Mouse (Mus musculus) thymus, adult 2 months (tissue): ENCODE results near the gene Galnt10. TPM values are rescaled to one million over a fixed set of nuclear protein-coding genes. Genes with fewer than 3 reads are reported as not detected.

ENCODE experiments used
- DNase-seq: peaks from one replicate; pipeline ENCODE4 v3.0.0; 2021
- H3K27ac ChIP-seq: fragments of 200-500 bp; 2 replicates; pipeline ENCODE4 v1.5.1; 2012; ENCODE audit warnings: low read length, control low read depth; ENCODE audit not compliant: control insufficient read depth, insufficient read depth
- H3K27me3 ChIP-seq: fragments of 200-500 bp; 2 replicates; pipeline ENCODE4 v1.6.1; 2012; ENCODE audit warnings: mild to moderate bottlenecking, low read length, moderate library complexity, mixed read lengths; ENCODE audit not compliant: control insufficient read depth, insufficient read depth
- H3K36me3 ChIP-seq: fragments of 200-500 bp; 2 replicates; pipeline ENCODE4 v1.6.1; 2012; ENCODE audit warnings: mild to moderate bottlenecking, low read length, moderate library complexity; ENCODE audit not compliant: control insufficient read depth, insufficient read depth
- H3K4me1 ChIP-seq: fragments of 200-500 bp; replicated peaks from 2 replicates; pipeline ENCODE4 v1.6.1; 2012; ENCODE audit warnings: low read length; ENCODE audit not compliant: control insufficient read depth, insufficient read depth
- H3K4me3 ChIP-seq: fragments of 200-500 bp; 2 replicates; pipeline ENCODE4 v1.5.1; 2012; ENCODE audit warnings: mild to moderate bottlenecking, low read length, control low read depth, moderate library complexity; ENCODE audit not compliant: control insufficient read depth, insufficient read depth
- CTCF ChIP-seq: fragments of 200-500 bp; IDR thresholded peaks from 2 replicates; pipeline ENCODE4 v1.5.1; 2012; ENCODE audit warnings: mild to moderate bottlenecking, control low read depth, low read length, moderate library complexity, borderline replicate concordance; ENCODE audit not compliant: control insufficient read depth, poor library complexity, insufficient read depth; ENCODE audit errors: extremely low read depth
- POLR2A ChIP-seq: fragments of 200-500 bp; IDR thresholded peaks from 2 replicates; pipeline ENCODE4 v1.6.1; 2012; ENCODE audit warnings: mild to moderate bottlenecking, low read length, control low read depth, moderate library complexity; ENCODE audit not compliant: control insufficient read depth, poor library complexity, insufficient read depth; ENCODE audit errors: extremely low read depth
- WGBS: fragments of 180-500 bp; shearing (Covaris S2); methylation state at CpG from one replicate; pipeline ENCODE4 v1.1.7; 2018; 5-methylcytosine and 5-hydroxymethylcytosine counted together
- polyA plus RNA-seq: library from polyadenylated mRNA; depleted of rRNA; stranded (reverse); fragments of >200 nt; gene quantifications from 2 replicates; pipeline ENCODE4 v1.2.3, GENCODE M21; 2012

Galnt10 gene
- polyA plus RNA-seq, 1 experiment, result 28.0 TPM

DNA sequence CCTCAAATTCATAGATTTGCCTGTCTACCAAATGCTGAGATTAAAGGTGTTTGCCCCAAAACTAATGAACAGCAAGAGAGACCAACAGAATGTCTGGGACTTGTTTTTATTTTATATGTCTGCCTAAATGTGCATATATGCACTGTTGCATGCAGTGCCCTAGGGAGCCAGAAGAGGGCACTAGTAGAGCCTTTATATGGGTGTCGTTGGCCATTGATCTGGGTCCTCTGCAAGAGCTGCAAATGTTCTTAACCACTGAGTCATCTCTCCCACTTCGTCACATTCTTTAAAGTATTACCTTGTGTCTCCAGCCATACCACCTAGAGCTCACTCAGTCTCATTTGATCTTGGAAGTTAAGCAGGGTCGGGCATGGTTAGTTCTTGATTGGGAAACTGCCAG, 118.9 kb downstream of the Galnt10 start:
- Histone ChIP-seq H3K27ac (no peak overlapping the region), H3K4me1 (no peaks in the 10 kb centered on the region), H3K36me3 (peaks cover 11% of the 10 kb centered on the region), H3K4me3 (no peak overlapping the region), H3K27me3 (no peaks in the 10 kb centered on the region)
- no peak for TF ChIP-seq POLR2A
- no peak for TF ChIP-seq CTCF
- 98% methylated on average over 3 of the region's 3 CpGs for WGBS
- no peak for DNase-seq

DNA sequence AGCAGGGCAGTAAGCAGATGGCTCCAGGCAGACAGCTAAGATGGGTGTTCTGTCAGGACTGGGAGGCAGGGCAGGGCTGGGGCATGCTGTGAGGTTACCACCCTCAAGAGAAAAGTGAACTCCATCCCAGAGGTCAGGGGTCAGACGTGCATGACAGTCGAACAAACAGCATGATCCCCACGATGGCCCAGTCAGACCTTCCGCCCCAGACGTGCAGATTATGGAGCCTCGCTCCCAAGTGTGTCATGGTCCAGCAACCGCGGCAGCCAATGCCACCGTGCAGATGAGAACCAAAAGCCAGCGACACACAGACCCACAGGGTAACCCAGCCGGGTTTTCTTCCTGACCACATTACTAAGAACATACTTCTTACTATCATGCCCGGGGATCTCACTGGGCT, 121.4 kb downstream of the Galnt10 start:
- TF ChIP-seq POLR2A (no peak), CTCF (no peak)
- Histone ChIP-seq H3K4me3 (no peak overlapping the region), H3K4me1 (no peaks in the 10 kb centered on the region), H3K36me3 (peaks cover 26% of the 10 kb centered on the region), H3K27ac (no peak overlapping the region), H3K27me3 (no peaks in the 10 kb centered on the region)
- no peak for DNase-seq
- WGBS, result 88% methylated on average over 12 of the region's 12 CpGs

DNA sequence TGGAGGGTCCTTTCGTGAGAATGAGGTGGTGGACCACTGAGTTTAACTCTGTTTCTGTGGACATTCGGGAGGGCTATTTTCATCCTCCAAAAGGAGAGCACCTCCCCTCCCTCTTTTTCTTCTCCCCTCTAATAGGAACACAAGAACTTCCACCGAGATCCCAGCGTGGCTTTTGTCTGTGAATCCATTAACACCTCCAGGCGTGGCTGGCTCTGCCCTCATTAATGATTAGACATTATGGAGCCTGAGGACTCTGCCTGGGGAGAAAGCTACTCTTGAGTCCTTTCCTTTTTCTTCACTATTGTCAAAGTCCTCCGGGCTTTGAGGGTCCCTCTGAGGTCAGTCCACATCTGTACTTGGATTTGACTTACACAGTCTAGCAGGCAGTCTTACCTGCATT, 121.9 kb downstream of the Galnt10 start:
- H3K4me3 ChIP-seq, result no peak overlapping the region
- H3K27ac ChIP-seq, result no peak overlapping the region
- TF ChIP-seq CTCF, result no peak
- TF ChIP-seq POLR2A, result no peak
- no peaks in the 10 kb centered on the region for H3K4me1 ChIP-seq
- no peak for DNase-seq
- 96% methylated on average over 6 of the region's 6 CpGs for WGBS
- H3K27me3 ChIP-seq, result no peaks in the 10 kb centered on the region
- peaks cover 32% of the 10 kb centered on the region for H3K36me3 ChIP-seq

DNA sequence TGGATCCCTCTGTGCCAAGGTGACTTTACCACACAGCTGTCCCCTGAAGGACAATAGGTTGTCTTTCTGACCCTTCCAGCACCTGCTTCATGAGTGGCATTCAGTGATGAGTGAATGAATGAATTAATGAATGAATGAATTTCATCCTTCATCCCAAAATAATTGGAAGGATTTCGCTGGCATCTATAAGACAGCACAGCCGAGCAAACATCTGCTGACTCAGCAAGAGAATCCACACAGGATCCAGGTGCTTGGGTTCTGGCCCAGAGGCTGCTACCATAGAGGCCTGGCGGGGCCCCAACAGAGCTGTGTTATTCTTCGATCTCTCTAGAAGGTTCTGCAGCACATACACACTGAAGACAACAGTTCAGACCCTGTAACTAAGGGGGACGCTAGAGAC, 125.5 kb downstream of the Galnt10 start:
- Histone ChIP-seq H3K36me3 (peaks cover 32% of the 10 kb centered on the region), H3K4me1 (no peaks in the 10 kb centered on the region), H3K27ac (no peak overlapping the region), H3K27me3 (no peaks in the 10 kb centered on the region), H3K4me3 (no peak overlapping the region)
- DNase-seq, result no peak
- TF ChIP-seq CTCF (no peak), POLR2A (no peak)
- WGBS, result 93% methylated on average over 5 of the region's 5 CpGs

GRCm38 (mm10) chr11:57771676-57772075, 126.4 kb downstream of the Galnt10 start:
- TF ChIP-seq CTCF (no peak), POLR2A (no peak)
- Histone ChIP-seq H3K27me3 (no peaks in the 10 kb centered on the region), H3K27ac (no peak overlapping the region), H3K36me3 (peaks cover 30% of the 10 kb centered on the region), H3K4me3 (no peak overlapping the region), H3K4me1 (no peaks in the 10 kb centered on the region)
- 98% methylated on average over 8 of the region's 8 CpGs for WGBS
- DNase-seq, result no peak

DNA sequence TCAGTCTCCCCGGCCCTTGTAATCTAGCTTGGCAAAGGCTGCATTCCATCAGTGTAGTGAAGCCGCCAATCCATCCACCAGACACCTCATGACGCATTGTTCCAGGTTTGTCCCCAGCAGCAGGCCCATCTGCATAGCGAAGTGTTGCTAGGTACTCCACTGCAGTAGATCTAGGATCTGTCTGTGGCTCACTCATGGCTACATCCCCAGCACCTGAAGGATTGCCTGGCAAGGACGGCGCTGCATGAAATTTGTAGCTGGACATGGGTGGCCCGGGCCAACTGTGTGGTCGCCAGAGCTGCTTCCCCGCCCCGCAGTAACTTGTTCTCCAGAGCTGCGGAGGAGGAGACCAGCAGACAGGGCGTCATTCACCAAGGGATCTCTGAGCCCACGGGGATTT, 128.2 kb downstream of the Galnt10 start:
- Histone ChIP-seq H3K27me3 (no peaks in the 10 kb centered on the region), H3K27ac (no peak overlapping the region), H3K4me3 (no peak overlapping the region), H3K4me1 (no peaks in the 10 kb centered on the region), H3K36me3 (peaks cover 25% of the 10 kb centered on the region)
- WGBS, result 91% methylated on average over 13 of the region's 13 CpGs
- DNase-seq, result no peak
- TF ChIP-seq POLR2A (no peak), CTCF (no peak)

DNA sequence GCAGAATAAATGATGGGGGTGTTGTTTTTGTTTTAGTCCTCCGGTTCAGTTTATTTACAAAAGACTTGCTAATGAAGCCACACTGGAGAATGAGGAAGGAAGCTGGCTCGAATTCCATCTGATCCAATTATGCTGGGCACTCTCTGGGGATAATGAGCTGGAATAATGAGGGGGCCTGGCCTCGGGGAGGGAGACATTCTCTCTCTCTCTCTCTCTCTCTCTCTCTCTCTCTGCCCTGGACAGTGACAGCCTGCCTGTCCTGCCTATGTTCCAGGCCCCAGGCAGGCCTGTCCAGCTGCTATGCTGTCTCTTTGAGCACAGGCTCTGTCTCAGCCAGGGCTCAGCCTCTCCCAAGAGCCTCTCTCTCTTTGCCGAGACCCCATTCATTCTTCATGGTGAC, 128.7 kb downstream of the Galnt10 start:
- TF ChIP-seq POLR2A, result no peak
- TF ChIP-seq CTCF, result no peak
- Histone ChIP-seq H3K27me3 (no peaks in the 10 kb centered on the region), H3K4me3 (no peak overlapping the region), H3K36me3 (peaks cover 25% of the 10 kb centered on the region), H3K4me1 (no peaks in the 10 kb centered on the region), H3K27ac (no peak overlapping the region)
- 76% methylated on average over 4 of the region's 4 CpGs for WGBS
- no peak for DNase-seq
